Mouse (Mus musculus): Measurements from ENCODE around the gene Ltv1. TPM values are rescaled to one million over a fixed set of nuclear protein-coding genes. Genes with fewer than 3 reads are reported as not detected.

The Ltv1 gene
- 30.7 and 37.9 TPM in 2 replicates for polyA plus RNA-seq (2015; fragmentation: Nextera tagmentation; extraction: Ambion mirVana)

DNA sequence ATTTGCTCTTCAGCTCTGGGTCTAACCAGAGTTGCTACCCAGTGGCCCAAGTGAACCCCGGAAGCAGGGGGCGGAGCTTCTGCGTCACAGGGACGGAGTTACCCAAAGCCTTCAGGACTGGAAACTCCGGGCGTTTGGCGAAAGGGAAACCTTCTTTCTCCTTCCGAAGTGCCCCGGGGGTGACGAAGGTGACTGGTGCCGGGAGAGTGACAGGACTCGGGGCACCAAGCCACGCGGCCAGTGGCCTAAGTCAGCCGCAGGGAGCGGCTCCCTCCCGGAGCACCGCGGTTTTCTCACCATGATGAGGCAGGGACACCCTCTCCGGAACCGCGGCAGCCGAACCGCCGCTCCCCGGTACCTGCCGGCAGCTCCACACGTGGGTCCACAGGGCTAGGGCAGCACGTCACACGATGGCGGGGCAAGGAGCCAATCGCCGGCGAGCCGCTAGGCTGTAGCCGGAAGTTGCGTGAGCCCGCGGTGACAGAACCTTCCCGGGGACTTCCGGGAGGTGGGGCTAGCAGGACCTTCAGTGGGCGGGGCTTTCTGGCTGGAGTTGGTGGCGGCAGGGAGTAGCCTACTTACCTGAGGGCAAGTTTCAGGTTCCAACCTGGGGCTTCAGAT is at the start of gene Ltv1:
TSS of gene Ltv1 (minus strand) at position 438 of the 621 bp plus-strand sequence.

DNA sequence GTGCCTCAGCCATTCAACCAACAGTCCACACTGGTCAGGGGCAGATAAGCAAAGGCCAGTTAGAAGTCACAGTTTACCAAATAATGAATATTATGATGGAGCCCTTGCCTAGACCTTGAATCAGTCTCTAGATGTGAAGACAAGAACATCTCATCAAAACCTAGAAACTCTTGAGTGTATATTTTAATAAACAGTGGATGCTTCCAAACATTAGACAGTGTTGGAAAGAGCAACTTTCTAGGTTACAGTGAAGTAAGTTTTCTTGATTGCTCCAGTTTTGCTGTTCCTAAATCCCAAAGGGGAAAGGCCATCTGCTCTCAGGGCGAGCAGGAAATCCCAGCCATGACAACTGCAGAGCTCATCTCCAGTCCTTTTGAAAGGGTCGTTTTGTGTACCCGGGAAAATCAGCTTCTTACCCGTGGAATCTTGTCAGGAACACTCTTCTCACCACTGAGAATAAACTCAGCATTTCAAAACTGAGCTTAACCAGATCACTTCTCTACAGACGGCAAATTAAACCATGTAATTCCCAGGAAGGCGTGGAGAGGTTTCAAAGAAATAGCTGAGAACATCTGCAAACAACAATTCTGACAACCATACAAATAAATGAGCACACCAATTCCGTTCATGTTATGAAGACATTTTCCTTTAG is 14.9 kb downstream of the Ltv1 start, which contains the start of gene Zc2hc1b:
TSS of gene Zc2hc1b (minus strand) at position 51 of the 652 bp plus-strand sequence.

Other genes starting within 250 kb of the Ltv1 start
- gene Stx11, start 228.9 kb downstream of the Ltv1 start, polyA plus RNA-seq (2015; fragmentation: Nextera tagmentation; extraction: Ambion mirVana): 6.7 and 8.6 TPM in 2 replicates
- gene Sf3b5, start 187.8 kb downstream of the Ltv1 start, polyA plus RNA-seq (2015; fragmentation: Nextera tagmentation; extraction: Ambion mirVana): 39.3 and 40.6 TPM in 2 replicates
- 95.8 and 167 TPM in 2 replicates for gene Plagl1, start 132.7 kb downstream of the Ltv1 start, polyA plus RNA-seq (2015; fragmentation: Nextera tagmentation; extraction: Ambion mirVana)
- gene Zc2hc1b, start 15.1 kb downstream of the Ltv1 start, polyA plus RNA-seq (2015; fragmentation: Nextera tagmentation; extraction: Ambion mirVana): not detected in 2 replicates

All from adrenal gland, postnatal 0 days (tissue).